Mouse (Mus musculus): Measurements from ENCODE around the gene 2410004P03Rik. TPM values are rescaled to one million over a fixed set of nuclear protein-coding genes. Genes with fewer than 3 reads are reported as not detected.
"Not testable (repeated sequence)": the region's sequence is repeated elsewhere in the genome, so short reads cannot be mapped to it uniquely, and the experiment has no call there.

2410004P03Rik gene
- total RNA-seq, 2 experiments from 2014 or later = 0.21 TPM; not detected in 1

DNA sequence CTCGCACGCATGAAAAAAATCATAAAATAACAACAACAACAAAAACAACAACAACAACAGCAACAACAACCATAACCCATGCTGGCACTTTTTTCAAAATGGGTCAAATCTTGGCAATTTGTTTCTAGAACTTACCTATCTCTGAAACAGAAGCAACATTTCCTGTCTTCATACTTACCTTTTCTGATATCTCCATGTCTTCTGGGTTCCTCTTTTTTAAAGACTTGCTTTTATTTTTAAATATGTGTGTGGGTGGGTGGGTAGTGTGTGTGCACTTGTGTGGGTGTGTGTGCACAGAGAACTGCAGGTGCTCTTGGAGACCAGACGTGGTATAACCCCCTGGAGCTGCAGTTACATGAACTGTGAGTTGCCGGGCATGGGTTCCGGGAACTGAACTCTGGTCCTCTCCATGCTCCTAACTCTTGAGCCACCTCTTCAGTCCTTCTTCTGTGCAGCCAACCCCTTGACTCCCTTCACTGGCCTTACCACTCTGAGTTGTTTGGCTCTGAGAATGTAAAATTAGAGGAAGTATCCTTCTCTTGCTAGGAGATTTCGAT is 13.1 kb upstream of the 2410004P03Rik start:
- ATAC-seq (replicated peaks; ENCODE audit: poor library complexity, severe bottlenecking) = no peak

DNA sequence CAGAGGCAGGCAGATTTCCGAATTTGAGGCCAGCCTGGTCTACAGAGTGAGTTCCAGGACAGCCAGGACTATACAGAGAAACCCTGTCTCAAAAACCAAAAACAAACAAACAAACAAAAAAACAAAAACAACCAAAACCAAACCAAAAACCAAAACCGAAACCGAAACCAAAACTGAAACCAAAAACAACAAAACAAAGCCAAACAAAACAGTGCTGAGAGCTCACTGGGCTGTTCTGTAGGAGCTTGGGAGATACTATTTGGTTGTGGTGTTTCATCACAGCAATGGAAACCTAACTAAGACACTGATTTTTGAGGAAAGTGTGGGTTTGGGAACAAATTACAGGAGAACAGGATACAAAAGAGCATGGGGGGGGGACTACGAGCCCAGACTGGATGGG is 10.6 kb upstream of the 2410004P03Rik start:
- no peak for ATAC-seq (replicated peaks; ENCODE audit: poor library complexity, severe bottlenecking)

DNA sequence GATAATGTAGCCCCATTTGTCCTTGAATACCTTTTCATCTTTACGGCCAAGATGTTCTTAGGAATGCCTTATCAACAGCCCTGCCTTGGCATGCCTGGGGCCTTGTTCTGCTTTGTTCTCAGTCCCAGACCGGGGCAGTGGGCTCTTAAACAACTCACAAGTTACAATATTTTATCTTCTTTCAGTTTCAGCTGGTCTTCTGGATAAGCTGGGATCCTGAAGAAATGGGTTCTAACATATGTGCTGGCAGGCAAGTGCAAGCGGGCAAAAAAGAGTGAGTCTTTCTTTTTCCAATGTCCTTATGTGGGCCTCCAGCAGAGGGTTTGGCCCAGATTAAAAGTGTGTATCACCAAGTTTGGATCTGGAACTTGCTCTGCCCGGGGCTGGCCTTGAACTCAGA is 9.6 kb upstream of the 2410004P03Rik start:
- ATAC-seq (replicated peaks; ENCODE audit: poor library complexity, severe bottlenecking) = not testable (repeated sequence)

DNA sequence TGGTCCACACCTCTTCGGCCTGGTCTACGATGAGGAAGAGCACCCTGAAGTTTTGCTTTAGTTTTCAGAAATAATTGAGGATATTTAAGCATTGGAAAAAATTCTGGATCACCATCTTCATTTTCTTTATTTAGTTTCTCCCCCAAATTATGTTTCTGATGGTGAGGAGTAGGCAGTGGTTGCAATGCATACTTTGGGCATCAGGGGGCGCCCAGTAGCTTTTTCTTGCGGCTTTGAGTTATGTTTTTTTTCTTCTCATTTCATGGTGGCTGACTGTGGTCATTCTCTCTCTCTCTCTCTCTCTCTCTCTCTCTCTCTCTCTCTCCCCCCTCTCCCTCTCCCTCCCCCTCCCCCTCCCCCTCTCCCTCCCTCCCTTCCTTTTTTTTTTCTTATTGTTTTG is 6.9 kb upstream of the 2410004P03Rik start:
- ATAC-seq (replicated peaks; ENCODE audit: poor library complexity, severe bottlenecking) = peak; percentile 69

DNA sequence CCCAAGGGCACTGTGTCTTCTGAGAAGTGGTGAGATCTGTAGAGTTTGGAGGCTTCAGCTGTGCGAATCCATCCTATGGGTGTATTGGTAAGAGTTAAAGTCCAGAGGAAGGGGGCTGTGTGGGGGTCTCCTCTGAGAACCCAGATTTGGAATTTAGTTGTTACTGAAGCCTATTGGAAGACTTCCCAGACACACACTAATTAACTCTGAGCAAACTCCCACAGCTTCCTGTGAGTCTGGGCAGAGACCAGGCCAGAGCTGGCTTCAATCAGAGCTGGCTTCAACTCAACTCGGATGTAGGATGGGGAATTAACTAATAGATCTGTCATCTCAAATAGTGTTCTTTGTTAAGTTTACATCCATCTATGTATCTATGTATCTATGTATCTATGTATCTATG is 4.2 kb upstream of the 2410004P03Rik start:
- ATAC-seq (replicated peaks; ENCODE audit: poor library complexity, severe bottlenecking) = no peak

DNA sequence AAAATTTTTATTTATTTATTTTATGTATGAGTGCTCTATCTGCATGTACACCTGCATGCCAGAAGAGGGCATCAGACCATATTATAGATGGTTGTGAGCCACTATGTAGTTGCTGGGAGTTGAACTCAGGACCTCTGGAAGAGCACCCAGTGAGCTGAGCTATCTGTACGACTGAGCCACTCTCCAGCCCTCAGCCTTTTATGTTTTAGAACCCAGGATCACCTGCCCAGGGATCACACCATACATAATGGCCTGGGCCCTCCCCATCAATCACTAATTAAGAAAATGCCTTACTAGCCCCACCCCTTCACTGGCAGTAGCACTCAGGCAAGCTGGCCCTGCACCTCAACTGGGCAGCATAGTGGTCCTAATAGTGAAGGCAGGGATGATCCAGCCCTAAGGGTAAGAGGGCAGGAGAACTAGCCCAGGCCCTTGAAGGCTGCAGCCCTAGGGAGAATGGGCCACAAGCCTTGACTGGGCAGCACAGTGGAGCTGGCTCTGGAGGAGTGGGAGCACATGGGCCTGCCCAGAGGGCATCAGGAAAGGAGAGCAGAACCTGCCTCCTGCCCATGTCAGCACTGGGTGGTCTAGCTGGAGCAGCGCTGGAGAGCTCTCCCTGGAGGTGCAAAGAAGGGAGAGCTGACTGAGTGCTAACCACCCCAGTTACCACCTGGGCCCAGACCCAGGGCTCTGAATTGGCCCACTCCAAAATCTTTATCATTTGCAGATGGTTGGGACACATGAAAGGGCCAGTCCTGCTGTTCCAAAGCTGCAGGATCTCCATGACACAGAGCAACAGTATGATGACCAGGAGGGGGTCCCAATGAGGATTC is 756 bp upstream of the 2410004P03Rik start:
- no peak for ATAC-seq (replicated peaks; ENCODE audit: poor library complexity, severe bottlenecking)

DNA sequence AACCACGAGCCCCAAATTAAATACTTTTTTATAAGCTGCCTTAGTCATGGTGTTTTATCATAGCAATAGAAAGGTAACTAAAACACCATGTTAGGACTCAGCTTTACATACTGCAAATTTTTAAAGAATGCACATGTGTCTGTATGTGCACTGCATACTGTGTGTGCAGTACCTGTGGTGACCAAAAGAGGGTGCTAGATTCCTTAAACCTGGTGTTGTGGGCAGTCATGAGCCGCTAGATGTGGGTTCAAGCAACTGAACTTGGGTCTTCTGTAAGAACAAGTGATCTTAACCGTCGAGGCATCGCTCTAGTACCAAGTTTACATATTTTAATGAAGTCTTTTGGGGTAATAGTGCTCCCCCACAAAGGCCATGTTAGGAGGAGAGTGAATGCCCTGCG is 2.1 kb downstream of the 2410004P03Rik start:
- ATAC-seq (replicated peaks; ENCODE audit: poor library complexity, severe bottlenecking) = no peak

DNA sequence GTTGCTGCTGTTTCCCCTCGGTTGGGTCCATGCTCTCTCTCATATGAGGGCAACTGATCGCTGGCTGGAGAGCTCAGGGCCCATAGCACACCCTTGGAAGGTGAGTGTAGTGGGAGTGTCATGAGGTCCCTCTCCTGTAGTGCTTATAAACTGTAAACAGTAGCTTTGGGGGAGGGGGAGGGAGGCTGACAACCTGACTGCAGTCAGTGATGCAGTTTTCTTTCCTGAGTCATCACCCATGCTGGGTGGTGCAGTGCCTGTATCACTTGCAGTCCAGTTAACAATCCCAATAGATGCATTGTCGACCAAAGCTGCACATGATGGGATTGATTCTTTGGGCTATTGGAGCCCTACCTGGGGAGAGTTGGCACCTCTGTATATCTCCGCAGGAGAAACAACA is 10.3 kb downstream of the 2410004P03Rik start:
- ATAC-seq (replicated peaks; ENCODE audit: poor library complexity, severe bottlenecking) = no peak

DNA sequence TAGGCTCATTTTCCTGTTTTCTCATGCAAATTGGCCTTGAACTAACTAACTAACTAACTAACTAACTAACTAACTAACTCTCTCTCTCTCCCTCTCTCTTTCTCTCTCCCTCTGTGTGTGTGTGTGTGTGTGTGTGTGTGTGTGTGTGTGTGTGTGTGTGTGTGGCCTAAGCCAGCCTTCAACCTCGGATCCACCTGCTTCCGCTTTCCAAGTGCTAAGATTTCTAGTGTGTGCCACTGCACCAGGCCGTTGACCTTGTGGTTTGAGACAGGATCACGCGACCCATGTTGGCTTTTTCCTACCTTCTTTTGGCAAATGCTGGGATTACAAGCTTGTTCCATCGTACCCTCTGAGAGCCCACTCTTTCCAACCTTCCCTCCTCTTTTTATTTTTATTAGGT is 10.9 kb downstream of the 2410004P03Rik start:
- peak; percentile 63 for ATAC-seq (replicated peaks; ENCODE audit: poor library complexity, severe bottlenecking)

DNA sequence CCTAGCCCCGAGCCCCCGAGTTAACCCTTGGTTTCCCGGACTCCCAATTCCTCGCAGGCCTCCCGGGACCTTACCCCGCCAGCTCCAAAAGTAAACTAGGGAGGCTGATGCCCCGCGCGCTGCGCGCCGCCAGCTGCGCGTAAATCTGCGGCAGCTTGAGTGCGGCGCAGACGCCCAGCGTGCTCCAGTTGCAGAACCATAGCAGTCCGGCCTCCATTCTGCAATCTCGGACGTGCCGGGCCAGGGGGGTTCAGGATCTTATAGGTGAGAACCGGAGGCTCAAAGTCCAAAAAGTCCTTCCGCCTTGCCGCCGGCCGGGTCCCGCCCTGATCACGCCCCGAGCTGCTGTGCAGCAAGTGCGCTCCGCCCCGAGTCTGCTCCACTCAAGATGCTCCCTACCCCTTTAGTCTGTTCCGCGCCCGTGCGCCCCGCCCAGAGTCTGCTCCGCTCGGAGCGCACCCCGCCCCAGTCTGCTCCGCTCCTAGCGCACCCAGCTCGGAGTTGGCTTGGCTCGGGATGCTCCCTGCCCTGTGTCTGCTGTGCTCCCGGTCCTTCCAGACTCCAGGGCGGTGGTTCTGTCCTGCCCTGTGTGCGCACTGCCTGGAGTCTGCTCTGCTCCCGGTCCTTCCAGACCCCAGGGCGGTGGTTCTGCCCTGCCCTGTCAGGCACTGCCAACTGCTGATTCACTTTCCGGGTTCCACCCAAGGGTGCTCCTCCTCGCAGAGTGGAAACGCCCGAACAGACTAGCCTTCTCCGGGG is 11.6 kb downstream of the 2410004P03Rik start, which contains the start of gene Pqlc3:
Pqlc3 (minus strand) TSS at position 670 of the 759 bp plus-strand sequence.
- ATAC-seq (replicated peaks; ENCODE audit: poor library complexity, severe bottlenecking) = peak; percentile 87

DNA sequence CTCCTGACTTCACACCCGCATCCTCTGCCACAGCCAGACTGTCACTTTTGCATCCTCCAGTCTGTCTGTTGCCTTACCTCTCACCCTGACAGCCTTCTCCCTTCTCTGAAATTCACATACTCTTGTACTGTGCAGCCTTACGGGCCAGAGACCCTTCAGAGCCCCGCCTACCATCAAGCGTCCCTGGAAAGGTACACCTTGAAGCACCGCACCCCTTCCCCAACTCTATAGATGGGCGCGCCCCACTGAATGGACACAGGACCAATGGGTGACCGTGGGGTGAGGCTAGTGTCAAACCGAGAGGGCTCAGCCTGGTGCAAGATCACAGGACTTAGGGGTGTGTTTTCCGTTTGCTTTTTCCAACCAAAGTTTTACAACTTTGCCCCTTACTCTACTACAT is 12.4 kb downstream of the 2410004P03Rik start:
- 0 out of 2 replicates have a peak, but pooled peaks have one; percentile 9 for ATAC-seq (replicated peaks; ENCODE audit: poor library complexity, severe bottlenecking)

DNA sequence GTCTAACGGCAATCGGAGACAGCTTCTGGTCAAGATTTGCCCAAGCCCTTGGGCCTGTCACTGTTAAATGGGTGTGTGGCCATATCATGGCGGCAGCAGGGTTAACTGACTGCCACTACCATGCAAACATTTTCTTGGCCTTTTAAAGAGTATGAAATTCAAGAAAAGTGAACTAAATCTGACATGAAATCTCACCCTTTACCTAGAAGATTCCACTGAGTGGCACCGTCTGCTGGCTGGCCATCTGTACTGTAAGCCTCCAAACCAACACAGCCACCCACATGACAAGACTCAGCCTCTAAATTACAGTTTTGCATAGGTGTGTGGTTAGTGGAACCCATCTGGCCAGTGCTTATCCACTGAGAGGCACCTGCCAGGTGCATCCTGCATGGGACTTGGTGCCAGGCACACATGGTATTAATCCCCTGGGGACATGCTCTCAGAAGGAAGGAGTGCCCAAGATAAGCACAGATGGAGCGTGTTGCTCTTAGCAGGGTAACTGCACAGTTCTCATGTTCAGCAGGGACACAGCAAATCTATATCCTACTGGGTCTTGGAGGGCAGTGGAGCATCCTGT is 14.6 kb downstream of the 2410004P03Rik start:
- no peak for ATAC-seq (replicated peaks; ENCODE audit: poor library complexity, severe bottlenecking)

DNA sequence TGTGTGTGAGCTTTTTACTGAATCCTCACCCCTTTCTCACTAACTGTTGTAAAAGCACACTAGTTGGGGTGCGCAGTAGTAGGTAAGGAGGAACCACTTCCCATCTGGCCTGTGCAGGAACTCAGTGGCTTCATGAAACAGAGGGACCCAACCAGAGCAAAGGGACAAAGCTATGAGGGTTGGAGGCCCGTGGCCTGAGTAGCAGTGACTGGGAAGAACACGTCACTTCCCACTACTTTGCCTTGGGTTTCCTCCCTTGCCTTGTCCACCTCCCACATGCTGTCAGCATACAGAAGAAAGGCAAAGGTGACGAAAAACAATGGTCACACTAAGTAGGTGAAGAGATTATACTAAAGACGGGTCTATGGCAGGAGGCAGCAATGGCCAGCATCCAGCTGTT is 15.2 kb downstream of the 2410004P03Rik start:
- no peak for ATAC-seq (replicated peaks; ENCODE audit: poor library complexity, severe bottlenecking)

DNA sequence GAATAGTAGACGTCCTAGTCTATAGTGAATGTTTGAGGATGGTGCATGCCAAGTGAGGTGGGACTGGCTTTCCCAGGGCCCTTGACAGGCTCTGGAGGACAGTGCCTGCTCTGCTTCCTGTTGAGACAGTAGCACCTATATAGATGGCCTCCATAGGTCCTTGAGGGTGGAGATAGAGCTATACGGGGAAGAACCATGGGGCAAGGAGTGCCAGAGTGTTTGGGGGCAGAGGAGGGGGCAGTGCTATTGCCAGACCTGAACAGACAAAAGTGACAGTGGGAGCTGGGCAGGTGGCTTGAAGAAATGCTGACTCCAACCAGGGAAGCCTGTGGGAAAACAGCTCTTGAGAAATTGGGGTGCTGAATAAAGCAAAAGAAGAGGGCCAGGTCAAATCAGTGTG is 17.2 kb downstream of the 2410004P03Rik start:
- ATAC-seq (replicated peaks; ENCODE audit: poor library complexity, severe bottlenecking) = no peak

DNA sequence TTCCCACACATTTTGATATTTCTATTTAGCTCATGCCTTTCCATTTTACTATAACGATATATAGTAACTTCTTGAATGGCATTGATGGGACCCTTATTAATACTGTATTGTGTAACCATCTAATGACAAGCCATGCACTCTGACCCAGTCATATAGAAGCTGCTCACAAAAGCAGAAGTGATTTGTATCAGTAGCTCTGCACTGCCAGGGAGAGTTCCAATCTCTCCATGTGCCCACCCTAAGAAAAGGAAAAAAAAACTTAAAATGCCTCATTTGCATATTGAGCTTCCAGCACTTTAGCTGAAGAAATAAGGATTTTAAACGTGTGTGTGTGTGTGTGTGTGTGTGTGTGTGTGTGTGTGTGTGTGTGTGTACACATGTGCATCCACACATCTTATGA is 19.2 kb downstream of the 2410004P03Rik start:
- peak; percentile 68 for ATAC-seq (replicated peaks; ENCODE audit: poor library complexity, severe bottlenecking)

DNA sequence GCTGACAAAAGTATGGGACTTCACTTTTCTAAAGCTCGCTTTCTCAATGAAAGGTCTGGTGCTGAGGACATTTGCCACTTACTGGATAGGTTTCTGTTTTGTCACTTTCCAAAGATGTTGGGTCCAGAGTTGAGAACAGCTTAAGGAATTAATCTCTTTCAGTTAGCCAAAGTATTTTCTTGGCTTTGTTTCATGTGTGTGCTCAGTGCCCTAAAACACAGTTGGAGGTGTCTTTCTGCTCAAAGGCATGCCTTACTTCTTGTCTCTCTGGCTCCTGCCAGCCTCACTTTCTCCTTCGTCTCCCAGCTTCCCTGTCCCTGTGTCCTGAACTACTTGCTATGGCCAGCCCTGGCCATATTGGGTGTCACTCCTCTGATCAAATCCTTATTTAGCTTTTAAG is 20.2 kb downstream of the 2410004P03Rik start:
- no peak for ATAC-seq (replicated peaks; ENCODE audit: poor library complexity, severe bottlenecking)

DNA sequence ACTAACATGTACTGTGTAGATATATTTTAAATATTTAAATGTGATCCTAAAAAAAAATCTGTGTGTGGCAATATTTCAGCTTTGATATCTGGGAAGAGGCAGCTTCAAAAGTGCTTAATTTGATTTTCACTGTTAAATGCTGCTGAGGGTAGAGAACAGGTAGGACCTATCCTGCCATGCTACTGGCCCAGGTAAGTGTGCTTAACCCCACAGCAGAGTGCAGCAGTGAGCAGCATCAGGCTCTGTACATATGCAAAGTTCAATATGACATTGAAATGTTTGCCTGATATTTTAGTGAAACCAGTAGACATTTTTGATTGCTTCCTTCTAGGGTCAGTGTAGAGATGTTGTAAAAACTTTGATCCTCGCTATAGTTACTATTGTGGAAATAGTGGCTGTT is 25.7 kb downstream of the 2410004P03Rik start:
- ATAC-seq (replicated peaks; ENCODE audit: poor library complexity, severe bottlenecking) = no peak

DNA sequence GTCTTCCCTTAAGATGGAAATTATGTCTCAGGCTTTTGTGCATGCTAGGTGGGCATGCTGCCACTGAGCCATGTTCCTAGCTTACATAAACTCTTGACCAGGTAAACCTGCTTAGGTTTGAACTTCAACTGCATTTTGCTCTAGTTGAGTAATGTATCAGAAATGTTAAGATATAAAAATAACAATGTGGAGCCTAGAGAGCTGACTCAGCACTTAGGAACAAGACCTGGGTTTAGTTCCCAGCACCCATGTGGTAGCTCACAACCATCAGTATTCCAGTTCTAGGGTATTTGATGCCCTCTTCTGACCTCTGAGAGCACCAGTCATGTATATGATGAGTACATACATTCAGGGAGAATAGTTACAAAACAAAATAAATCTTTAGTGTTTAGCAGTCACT is 34.4 kb downstream of the 2410004P03Rik start:
- no peak for ATAC-seq (replicated peaks; ENCODE audit: poor library complexity, severe bottlenecking)

DNA sequence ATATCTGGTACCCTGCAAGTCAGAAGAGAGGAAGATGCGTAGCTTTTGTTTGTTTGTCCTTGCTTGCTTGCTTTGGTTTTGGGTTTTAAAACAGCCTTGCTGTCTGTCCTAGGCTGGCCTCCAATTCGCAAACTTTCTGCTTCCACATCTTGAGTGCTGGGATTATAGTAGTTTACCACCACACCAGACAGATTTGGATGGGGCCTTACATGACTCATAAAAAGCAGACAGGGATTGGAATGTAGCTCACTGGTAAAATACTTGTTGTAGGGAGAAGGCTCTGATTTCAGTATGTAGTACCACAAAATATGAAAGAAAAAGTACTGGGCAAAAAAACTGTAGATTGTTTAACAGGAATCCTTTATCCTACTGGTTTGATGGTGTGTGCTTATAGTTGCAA is 44.7 kb downstream of the 2410004P03Rik start:
- ATAC-seq (replicated peaks; ENCODE audit: poor library complexity, severe bottlenecking) = no peak

DNA sequence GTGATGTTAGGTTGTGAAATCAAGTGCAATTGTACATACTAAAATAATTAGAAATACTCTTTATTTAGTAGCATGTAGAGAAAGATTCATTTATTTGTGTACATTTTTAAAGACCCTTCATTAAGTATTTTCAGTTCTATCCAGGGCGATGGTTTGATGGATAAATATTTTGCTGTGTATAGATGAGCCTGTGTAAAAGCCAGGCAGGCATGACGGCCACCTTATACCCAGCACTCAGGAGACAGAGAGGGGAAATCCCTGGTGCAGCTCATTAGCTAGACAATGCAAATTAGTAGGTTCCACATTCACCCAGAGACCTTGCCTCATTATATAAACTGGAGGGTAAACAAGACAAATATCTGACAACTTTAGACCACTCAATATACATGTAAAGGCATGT is 48.2 kb downstream of the 2410004P03Rik start:
- no peak for ATAC-seq (replicated peaks; ENCODE audit: poor library complexity, severe bottlenecking)

DNA sequence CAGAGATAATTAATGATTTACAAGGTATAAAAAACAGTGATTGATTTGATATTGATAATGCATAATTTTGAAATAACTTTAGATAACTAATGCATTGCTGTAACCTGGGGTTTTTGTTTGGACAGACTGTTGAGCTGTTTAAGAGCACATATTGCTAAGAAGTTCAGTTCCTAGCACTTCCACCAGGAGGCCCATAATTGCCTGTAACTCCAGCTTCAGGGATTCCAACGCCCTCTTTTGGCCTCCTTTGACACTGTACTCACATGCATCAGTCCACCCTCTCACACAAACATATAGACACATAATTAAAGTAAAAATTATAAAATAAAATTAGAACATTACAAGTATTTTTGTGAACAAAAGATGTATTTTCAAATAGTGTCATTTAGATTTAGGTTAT is 52.7 kb downstream of the 2410004P03Rik start:
- ATAC-seq (replicated peaks; ENCODE audit: poor library complexity, severe bottlenecking) = peak; percentile 37
